Mouse (Mus musculus) liver, postnatal 0 days (tissue): Measurements from ENCODE around the gene Pin1. TPM values are rescaled to one million over a fixed set of nuclear protein-coding genes. Genes with fewer than 3 reads are reported as not detected.
A peak's percentile ranks its signal among the peaks of the same experiment; 100 is the strongest.

Experiments
- ATAC-seq: fragments of 200-750 bp; cut with Nextera tagmentation; 2 replicates; pipeline ENCODE4 v1.8.0; 2017; ENCODE audit warnings: mild to moderate bottlenecking, moderate library complexity
- DNase-seq: peaks from one replicate; pipeline ENCODE4 v3.0.0-alpha.2; 2016
- H3K27ac ChIP-seq: fragments of 300-500 bp; sonication (generic); 2 replicates; pipeline ENCODE4 v1.5.1; 2014; ENCODE audit warnings: antibody characterized with exemption, moderate library complexity, mild to moderate bottlenecking, low read depth
- H3K27me3 ChIP-seq: fragments of 300-500 bp; sonication (generic); 2 replicates; pipeline ENCODE4 v1.6.1; 2014; ENCODE audit warnings: low read length, control low read depth, mixed read lengths; ENCODE audit not compliant: insufficient read depth
- H3K36me3 ChIP-seq: fragments of 300-500 bp; sonication (generic); replicated peaks from 2 replicates; pipeline ENCODE4 v1.6.1; 2014; ENCODE audit warnings: mild to moderate bottlenecking, control low read depth, low read length, moderate library complexity, mixed read lengths; ENCODE audit not compliant: insufficient read depth
- H3K4me1 ChIP-seq: fragments of 300-500 bp; sonication (generic); 2 replicates; pipeline ENCODE4 v1.6.1; 2014; ENCODE audit warnings: antibody characterized with exemption, mild to moderate bottlenecking, control low read depth; ENCODE audit not compliant: insufficient read depth
- H3K4me2 ChIP-seq: fragments of 300-500 bp; sonication (generic); 2 replicates; pipeline ENCODE4 v1.6.1; 2014; ENCODE audit warnings: low read depth, mild to moderate bottlenecking, low read length, moderate library complexity, mixed read lengths
- H3K4me3 ChIP-seq: fragments of 300-500 bp; sonication (generic); 2 replicates; pipeline ENCODE4 v1.5.1; 2014; ENCODE audit warnings: low read depth, low read length
- H3K9ac ChIP-seq: fragments of 300-500 bp; sonication (generic); replicated peaks from 2 replicates; pipeline ENCODE4 v1.6.1; 2014; ENCODE audit warnings: mild to moderate bottlenecking, moderate library complexity
- H3K9me3 ChIP-seq: fragments of 300-500 bp; sonication (generic); 2 replicates; pipeline ENCODE4 v1.6.1; 2016; ENCODE audit warnings: mild to moderate bottlenecking, control low read depth, low read length, mixed read lengths
- CTCF ChIP-seq: sonication (generic); IDR thresholded peaks from 2 replicates; pipeline ENCODE4 v1.5.1; 2016; ENCODE audit warnings: antibody characterized with exemption, low read depth
- EP300 ChIP-seq: IDR thresholded peaks from 2 replicates; pipeline ENCODE4 v1.6.1; 2016; ENCODE audit warnings: antibody characterized with exemption, low read depth, mild to moderate bottlenecking
- WGBS: fragments of 180-500 bp; shearing (Covaris S2); extraction: QIAGEN DNeasy Blood & Tissue Kit; methylation state at CpG from one replicate; pipeline ENCODE4 v1.1.7; 2014; ENCODE audit not compliant: insufficient replicate concordance; 5-methylcytosine and 5-hydroxymethylcytosine counted together
- polyA plus RNA-seq: library from polyadenylated mRNA; unstranded; fragments of >200 nt; fragmentation: Nextera tagmentation; extraction: Ambion mirVana; gene quantifications from 2 replicates; pipeline ENCODE4 v1.2.1, GENCODE M21; 2015

Gene Pin1
- polyA plus RNA-seq, 1 experiment from 2014 or later: 15.5 TPM

DNA sequence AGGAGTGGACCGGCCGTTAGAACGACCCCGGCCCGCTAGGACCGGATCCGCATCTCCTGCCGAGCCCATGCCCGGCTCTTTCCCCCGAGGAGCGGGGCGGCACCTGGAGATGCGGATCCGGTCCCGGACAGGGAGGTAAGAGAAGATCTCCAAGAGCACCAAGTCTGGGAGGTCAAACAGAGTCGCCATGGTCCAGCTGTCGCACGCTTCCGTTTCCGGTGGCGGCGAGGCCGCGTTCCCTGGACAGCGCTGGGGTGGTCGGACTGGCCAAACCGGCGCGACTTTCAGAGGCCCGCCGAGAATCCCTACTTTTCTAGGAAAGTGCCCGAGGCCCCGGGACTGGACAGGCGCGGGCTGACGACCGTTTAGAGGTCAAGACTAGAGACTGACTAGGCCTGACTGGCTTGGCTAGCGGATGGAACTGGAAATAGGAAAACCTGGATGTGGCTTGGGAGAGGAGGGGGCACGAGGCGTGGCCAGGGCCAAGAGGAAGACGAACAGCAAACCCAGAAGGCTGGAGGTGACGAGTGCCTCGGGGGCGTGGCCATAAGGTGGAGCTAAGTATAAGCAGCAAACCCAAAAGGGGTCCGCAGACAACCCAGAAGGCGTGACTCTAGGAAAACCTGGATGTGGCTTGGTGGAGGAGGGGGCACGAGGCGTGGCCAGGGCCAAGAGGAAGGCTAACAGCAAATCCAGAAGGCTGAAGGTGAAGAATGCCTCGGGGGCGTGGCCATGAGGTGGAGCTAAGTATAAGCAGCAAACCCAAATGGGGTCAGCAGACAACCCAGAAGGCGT, 9.6 kb upstream of the Pin1 start, which contains the start of gene Ubl5:
Gene Ubl5 (plus strand): TSS at position 778 of the 795 bp plus-strand sequence.
- Histone ChIP-seq H3K27me3 (no peaks in the 10 kb centered on the region), H3K4me1 (peaks cover 20% of the 10 kb centered on the region), H3K4me2 (peak within 1 kb of the TSS; percentile 90), H3K9ac (peak within 1 kb of the TSS; percentile 92), H3K36me3 (peaks cover 29% of the 10 kb centered on the region), H3K9me3 (no peaks in the 10 kb centered on the region), H3K4me3 (peak within 1 kb of the TSS; percentile 95), H3K27ac (peak within 1 kb of the TSS; percentile 95)
- WGBS: 1% methylated on average over 51 of the region's 51 CpGs
- ATAC-seq (peak; percentile 78), DNase-seq (peak; percentile 91)
- TF ChIP-seq EP300: no peak
- no peak for TF ChIP-seq CTCF

DNA sequence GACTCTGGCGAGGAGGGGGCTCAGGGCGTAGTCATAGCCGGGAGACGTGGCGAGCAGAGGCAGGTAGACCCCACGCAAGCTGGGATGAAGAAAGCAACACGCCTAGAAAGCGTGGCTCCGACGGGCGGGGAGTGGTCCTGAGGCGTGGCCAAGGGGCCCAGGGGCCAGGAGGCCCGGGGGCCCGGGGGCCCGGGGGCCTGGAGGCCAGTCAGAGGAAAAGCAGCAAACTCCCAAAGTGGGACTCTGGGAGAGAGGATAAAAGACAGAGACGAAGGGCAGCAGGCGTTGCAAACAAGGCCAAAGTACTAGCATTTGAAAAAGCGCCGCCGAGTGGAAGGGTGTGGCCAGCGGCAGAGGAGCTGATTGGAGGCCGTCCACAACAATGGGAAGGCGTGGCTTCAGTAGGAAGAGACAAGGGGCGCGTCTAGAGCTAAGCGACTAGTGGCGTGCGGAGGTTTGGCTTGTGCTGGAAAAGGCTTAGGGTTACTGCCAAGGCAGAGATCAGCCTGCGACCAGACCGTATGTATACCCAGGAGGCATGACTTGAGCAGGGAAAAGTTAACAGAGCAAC, 8.9 kb upstream of the Pin1 start:
- peak overlapping the region; percentile 90 for H3K4me2 ChIP-seq
- peaks cover 20% of the 10 kb centered on the region for H3K4me1 ChIP-seq
- peak overlapping the region; percentile 92 for H3K9ac ChIP-seq
- H3K4me3 ChIP-seq: peak overlapping the region; percentile 95
- DNase-seq: peak; percentile 88
- H3K9me3 ChIP-seq: no peaks in the 10 kb centered on the region
- under 1% methylated on average over 30 of the region's 30 CpGs for WGBS
- H3K36me3 ChIP-seq: peaks cover 26% of the 10 kb centered on the region
- no peaks in the 10 kb centered on the region for H3K27me3 ChIP-seq
- peak overlapping the region; percentile 95 for H3K27ac ChIP-seq
- ATAC-seq: peak; percentile 77
- TF ChIP-seq EP300 (0 out of 2 replicates have a peak, but pooled peaks have one; percentile 12), CTCF (no peak; the same call in 1 of the 2 replicates)

DNA sequence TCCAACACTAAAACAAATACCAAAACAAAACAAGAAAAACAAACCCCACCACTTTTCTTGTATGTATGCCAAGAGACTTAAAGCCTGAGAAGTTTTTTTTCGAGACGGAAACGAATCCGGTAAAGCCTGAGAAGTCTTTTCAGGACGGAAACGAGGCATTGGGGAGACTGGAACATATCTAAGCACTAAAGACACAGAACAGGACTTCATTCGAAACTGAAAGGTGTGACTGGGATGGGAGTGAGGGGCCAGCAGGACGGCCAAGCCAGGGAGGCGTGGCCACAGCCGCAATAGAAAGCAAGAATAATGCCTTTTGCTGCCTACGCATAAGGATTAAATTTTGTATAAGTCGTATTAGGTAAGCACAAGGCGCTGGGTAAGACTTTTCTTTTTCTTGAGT, 8.1 kb upstream of the Pin1 start:
- WGBS: 4% methylated on average over 13 of the region's 13 CpGs
- Histone ChIP-seq H3K4me2 (peak overlapping the region; percentile 90), H3K4me1 (peaks cover 20% of the 10 kb centered on the region), H3K27me3 (no peaks in the 10 kb centered on the region), H3K9ac (peak overlapping the region; percentile 92), H3K27ac (peak overlapping the region; percentile 95), H3K4me3 (peak overlapping the region; percentile 95), H3K9me3 (no peaks in the 10 kb centered on the region), H3K36me3 (peaks cover 18% of the 10 kb centered on the region)
- no peak for ATAC-seq
- DNase-seq: no peak
- TF ChIP-seq CTCF (no peak), EP300 (no peak)

DNA sequence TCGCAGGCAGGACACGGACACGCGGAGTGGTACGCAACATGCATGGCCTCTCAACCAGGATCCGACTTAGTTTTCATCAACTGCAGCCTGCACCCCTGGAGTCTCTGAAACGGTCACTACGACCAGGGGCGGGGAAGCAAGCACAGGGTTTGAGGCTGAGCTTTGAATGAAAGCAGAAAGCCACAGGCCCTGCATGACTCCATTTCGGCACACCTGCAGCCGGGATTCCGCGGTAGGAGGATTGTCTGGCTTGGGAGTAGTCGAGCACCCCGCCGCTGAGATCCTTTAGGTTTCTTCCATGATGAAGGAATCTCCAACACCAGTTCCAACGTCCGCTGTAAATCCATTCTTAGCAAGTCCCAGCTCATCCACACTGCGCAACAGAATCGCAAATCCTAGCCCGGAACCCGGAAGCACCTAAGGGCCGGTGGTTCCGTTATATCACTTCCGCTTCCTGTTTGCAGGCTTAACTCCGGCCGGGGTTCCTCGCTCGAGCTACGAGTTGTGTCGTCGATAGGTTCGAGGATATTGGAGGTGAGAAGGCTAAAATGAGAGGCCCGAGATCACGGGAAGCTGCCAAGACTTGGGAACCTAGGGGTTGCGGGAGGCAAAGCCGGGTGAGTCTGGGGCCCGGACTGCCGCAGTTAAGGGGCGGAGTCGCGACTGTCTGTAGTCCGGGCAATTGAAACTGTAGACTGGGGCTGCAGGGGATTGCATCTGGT, 7.4 kb upstream of the Pin1 start, which contains the start of gene Fbxl12:
Gene Fbxl12 (minus strand): TSS at position 408 of the 722 bp plus-strand sequence.
- Histone ChIP-seq H3K4me3 (peak within 1 kb of the TSS; percentile 95), H3K4me2 (peak within 1 kb of the TSS; percentile 90), H3K9ac (peak within 1 kb of the TSS; percentile 92), H3K4me1 (peaks cover 20% of the 10 kb centered on the region), H3K27me3 (no peaks in the 10 kb centered on the region), H3K36me3 (peaks cover 11% of the 10 kb centered on the region), H3K9me3 (no peaks in the 10 kb centered on the region), H3K27ac (peak within 1 kb of the TSS; percentile 95)
- DNase-seq: peak; percentile 82
- TF ChIP-seq EP300 (no peak), CTCF (no peak)
- ATAC-seq: peak; percentile 50
- WGBS: under 1% methylated on average over 43 of the region's 43 CpGs

DNA sequence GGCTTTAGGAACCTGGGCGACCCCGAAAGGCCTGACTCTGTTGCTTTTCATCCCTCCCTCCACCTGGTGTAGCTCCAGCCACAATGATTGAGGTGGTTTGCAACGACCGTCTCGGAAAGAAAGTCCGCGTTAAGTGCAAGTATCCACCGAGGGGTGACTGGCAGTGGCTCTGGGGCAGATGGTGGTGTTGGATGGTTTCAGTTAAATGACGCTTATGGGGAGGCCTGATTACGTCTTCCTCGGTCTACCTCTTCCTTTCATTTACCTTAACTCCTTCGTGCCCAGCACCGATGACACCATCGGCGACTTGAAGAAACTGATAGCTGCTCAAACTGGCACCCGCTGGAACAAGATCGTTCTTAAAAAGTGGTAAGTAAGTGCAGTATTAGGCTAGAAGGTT, 6.8 kb upstream of the Pin1 start:
- no peaks in the 10 kb centered on the region for H3K27me3 ChIP-seq
- peaks cover 20% of the 10 kb centered on the region for H3K4me1 ChIP-seq
- H3K9ac ChIP-seq: peak overlapping the region; percentile 92
- peak overlapping the region; percentile 95 for H3K4me3 ChIP-seq
- 2% methylated on average over 17 of the region's 17 CpGs for WGBS
- ATAC-seq (no peak), DNase-seq (no peak)
- no peaks in the 10 kb centered on the region for H3K9me3 ChIP-seq
- peak overlapping the region; percentile 95 for H3K27ac ChIP-seq
- peaks cover 10% of the 10 kb centered on the region for H3K36me3 ChIP-seq
- peak overlapping the region; percentile 90 for H3K4me2 ChIP-seq
- TF ChIP-seq CTCF (no peak), EP300 (no peak)

DNA sequence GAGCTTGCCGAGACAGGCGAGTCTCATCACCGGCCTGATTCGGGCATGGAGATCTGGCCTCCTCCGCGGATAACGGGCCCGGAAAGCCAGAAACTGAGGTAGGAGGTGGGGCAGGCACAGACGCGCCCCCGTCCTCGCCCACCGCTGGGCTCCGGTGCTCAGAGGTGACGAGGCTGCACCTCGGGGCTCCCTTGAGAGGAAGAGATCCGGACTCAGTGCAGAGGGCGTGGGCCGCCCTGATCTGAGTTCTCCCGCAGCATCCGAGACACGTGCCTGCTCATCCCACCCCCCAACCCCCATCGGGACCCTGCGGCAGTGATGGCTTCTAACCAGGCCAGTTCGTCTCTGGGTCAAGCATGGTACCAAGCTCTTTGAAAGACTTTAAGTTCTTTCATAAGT, 364 bp downstream of the Pin1 start:
- peak overlapping the region; percentile 93 for H3K4me2 ChIP-seq
- H3K27ac ChIP-seq: peak overlapping the region; percentile 48; the same call in 1 of the 2 replicates
- ATAC-seq (peak; percentile 4; the same call in 1 of the 2 replicates), DNase-seq (no peak)
- 0 out of 2 replicates have a peak, but pooled peaks cover 14% of the 10 kb centered on the region for H3K4me1 ChIP-seq
- 0% methylated on average over 21 of the region's 25 CpGs for WGBS
- H3K27me3 ChIP-seq: no peaks in the 10 kb centered on the region
- H3K9ac ChIP-seq: peak overlapping the region; percentile 93
- TF ChIP-seq CTCF: no peak
- no peak for TF ChIP-seq EP300
- no peaks in the 10 kb centered on the region for H3K9me3 ChIP-seq
- peak overlapping the region; percentile 97 for H3K4me3 ChIP-seq
- peaks cover 26% of the 10 kb centered on the region for H3K36me3 ChIP-seq
